Mouse (Mus musculus): ENCODE results near the gene Uckl1.
A peak's percentile ranks its signal among the peaks of the same experiment; 100 is the strongest.

The Uckl1 gene

DNA sequence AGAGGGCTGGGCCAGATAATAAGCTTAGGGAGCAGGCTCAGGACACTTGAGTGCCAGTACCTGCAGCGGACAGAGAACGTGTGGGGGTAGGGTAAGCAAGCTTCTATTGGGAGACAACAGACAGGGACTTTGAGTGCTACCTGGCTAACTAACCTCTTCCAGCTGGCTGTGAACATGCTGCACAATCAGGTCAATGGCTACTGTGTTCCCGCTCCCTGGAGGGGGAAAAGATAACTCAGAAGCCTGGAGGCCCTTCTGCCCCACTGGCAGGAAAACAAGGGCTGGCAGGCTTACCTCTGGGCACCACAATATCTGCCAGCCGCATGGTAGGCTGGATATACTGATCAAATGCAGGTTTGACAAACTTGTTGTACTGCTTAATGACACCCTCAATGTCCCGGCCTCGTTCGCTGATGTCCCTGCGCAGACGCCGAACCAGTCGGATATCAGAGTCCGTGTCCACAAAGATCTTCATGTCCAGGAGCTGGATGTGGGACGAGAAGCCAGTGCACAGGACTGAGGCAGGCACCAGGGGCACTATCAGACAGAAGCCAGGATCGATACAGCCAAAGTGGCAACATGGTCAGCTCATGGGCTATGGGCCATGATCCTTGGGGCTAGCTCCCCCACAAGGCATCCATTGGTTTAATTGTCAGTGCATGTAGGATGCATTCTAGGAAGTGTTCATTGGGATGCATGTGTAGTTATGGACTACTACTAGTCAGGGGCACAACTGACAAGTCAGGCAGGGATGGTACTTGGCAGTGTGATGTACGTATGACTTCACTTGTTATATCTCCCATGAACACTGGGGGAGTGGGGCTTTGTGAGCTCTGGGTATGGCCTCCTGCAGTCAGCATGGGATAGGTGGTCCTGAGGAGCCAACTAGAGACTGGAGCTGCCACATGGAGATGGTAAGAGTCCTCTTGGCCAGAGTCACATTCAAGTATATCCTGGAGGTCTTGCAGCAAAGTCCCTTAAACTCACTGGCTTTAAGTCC, 11.5 kb downstream of the Uckl1 start:
- DNase-seq (ENCODE audit: low spot score in 2 of 2), result peak; percentile 12 to 61

DNA sequence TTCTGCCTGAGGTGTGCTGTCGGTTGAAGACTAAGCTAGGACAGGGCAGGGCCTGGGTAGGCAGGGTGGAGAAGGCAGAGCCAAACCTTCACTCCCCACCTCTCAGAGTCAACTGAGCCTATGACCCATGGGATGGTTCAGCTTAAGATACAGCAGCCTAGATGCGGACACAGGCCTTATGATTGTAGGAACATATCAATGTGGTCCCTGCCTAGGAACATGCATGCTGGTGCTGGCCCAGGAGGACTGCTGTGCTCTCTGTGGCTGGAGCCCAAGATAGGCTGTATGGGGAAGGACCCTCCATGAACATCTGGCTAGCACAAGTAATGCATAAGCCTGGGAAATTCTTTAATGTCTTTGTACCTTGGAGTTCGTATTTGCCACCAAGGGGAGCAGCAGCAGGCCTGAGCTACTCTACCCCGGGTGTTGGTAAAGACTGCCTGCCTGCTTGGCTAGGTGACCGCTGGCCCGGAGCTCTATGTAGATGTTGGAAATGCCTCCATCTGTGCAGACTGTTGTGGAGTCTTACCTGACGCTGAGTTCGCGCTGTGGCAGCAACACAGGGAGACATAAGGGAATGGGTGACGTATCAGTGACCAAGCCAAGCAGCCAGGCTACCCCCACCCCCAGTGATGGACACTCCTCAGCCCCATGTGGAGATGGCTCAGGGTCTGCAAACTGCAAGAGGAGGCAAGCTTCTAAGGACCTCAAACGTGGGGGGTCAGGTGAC, 12.6 kb downstream of the Uckl1 start:
- DNase-seq (ENCODE audit: low spot score in 2 of 2), result peak in 1 of 2 experiments; percentile 57

DNA sequence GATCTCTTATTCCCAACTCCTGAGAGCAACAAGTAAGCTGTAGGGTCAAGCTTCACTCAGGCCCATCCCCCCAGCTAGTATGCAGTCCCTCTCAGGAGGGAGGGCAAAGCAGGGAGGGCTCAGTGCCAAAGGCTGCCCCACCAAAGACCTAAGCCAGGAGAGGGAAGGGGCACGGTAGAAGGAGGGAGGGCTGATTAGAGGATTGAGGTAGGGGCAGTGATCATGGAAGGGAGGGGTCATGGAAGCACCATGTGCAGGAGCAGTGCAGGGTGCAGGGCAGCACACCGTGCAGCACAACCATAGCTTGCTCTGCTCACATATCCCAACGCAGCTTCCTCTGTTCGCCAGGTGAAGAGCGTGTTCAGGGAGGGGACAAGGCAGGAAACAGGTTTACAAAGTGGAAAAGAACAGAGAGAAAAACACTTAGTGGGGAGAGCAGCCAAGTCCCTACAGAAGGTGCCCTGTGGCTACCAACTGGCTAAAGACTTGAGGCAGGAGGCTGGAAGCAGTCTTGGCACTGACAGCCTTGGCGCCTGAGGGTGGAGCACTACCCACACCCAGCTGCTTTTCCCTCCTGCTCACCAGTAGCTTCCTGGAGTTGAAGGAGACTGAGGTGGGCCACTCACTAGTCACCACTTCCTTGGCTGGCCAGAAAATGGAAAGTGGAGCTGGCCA, 13.6 kb downstream of the Uckl1 start:
- DNase-seq (ENCODE audit: low spot score in 2 of 2), result peak in 1 of 2 experiments; percentile 57

GRCm38 (mm10) chr2:181570375-181570774, 14.3 kb downstream of the Uckl1 start:
- DNase-seq (ENCODE audit: low spot score in 2 of 2), result peak in 1 of 2 experiments; percentile 60

DNA sequence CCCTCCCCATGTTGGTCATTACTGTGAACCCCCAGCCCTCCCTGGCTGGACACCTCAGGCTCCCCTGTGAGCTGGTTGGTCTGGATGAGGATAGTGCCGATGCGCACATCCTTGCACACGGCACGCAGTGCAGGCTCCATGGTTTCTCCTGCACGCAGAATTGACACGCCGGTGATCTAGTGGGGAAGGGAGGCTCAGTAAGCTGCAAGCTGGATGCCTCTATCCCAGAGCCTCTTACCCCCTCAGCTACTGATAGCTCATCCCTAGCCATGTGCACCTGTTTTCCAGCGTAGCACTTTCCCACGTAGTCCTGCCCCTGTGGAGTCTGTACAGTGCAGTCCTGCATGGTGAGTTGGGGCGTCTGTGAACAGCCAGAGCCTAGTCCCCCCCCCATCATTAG, 14.8 kb downstream of the Uckl1 start:
- no peak for DNase-seq (ENCODE audit: low spot score in 2 of 2)

GRCm38 (mm10) chr2:181568272-181569008, 16.3 kb downstream of the Uckl1 start:
- peak; percentile 64 to 85 for DNase-seq (ENCODE audit: low spot score in 2 of 2)

DNA sequence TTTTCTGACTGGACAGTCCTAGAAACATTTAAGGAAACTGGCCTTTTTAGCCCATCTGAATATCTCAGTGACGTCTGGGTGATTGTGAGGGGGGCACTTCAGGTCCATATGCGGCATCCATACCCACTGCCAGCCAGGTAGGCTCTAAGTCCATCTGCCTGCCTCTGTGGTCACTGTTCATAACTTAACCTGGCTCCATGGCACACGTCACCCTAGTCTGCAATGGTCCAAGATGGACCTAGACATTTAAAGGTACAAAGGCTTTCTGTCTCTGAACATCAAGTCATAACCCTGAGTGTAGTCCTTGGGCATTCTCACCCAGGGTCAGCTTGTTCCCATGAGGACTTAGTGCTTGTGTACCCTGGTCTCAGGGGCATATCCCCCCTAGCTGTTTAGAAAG, 17.4 kb downstream of the Uckl1 start:
- no peak for DNase-seq (ENCODE audit: low spot score in 2 of 2)

DNA sequence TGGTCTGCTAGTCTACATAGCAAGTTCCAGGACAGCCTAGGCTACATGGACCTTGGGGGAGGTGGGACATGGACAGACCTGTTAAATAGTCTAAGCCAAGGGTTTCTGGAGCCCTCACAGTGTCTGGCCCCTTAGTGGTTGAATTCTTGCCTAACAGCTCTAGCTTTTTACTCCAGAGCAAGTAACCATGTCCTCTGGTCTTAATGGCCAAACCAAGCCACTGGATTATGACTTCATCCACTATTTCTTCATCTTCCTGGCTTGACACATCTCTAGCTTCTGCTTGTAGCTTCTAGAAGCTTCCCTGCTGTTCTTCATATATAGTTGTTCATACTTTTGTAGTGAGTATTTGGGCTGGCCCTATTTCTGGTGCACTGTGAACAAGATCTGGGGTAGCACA, 30.9 kb downstream of the Uckl1 start:
- DNase-seq (ENCODE audit: low spot score in 2 of 2), result no peak

DNA sequence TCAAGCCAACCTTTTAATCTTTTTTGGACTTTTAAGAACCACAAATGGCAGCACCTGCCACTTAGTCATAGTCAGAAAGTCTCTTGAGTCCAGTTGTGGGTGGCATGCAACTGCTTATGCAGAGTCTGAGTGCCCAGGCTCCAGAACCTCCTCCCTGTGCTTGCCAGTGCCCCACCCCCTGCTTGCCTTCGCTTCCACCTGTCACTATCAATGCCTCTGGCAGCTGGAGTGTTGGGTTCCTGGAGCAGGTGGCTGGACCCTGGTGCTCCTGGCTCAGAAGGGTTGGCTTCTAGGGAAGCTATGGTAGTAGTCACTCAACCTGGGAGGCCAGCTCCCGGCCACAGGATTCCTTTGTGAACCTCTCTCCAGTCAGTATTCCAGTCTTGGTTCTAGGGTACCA, 34.5 kb downstream of the Uckl1 start:
- no peak for DNase-seq (ENCODE audit: low spot score in 2 of 2)

DNA sequence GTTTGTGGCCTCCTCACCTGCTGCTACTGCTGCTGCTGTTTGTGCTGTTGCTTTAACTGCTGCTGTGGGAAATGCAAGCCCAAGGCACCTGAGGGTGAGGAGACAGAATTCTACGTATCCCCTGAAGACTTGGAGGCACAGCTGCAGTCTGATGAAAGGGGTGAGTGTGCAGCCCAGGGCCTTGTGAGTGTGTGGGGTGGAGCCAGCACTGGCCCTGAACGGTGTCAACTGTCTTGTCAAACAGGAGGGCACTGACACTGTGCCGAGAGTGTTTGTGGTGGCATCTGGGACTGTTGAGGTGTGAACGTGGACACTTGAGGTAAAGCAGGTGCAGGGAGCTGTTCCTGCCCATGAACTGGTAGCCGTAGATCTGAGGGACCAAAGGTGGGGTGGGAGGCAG, 36.0 kb downstream of the Uckl1 start:
- no peak for DNase-seq (ENCODE audit: low spot score in 2 of 2)

DNA sequence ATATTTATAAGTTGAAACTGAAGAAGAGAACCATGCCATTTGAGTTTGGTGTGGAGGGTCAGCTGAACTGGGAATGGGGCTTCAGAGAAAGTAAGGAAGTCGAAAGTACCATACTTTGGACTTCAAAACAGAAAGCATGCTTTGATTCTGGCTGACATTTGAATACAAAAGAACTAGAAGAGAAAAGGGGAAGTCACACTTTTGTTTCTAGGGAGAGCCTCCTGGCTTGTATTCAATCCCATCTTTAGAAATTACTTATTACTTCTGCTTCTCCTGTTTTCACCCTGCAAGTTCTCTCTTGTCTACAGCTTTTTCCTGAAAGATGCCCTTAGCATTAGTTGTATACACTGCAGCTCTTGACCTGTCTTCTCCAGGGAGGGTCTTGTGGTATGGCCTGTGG, 36.5 kb downstream of the Uckl1 start:
- no peak for DNase-seq (ENCODE audit: low spot score in 2 of 2)

GRCm38 (mm10) chr2:181546142-181546541, 38.5 kb downstream of the Uckl1 start:
- no peak for DNase-seq (ENCODE audit: low spot score in 2 of 2)

DNA sequence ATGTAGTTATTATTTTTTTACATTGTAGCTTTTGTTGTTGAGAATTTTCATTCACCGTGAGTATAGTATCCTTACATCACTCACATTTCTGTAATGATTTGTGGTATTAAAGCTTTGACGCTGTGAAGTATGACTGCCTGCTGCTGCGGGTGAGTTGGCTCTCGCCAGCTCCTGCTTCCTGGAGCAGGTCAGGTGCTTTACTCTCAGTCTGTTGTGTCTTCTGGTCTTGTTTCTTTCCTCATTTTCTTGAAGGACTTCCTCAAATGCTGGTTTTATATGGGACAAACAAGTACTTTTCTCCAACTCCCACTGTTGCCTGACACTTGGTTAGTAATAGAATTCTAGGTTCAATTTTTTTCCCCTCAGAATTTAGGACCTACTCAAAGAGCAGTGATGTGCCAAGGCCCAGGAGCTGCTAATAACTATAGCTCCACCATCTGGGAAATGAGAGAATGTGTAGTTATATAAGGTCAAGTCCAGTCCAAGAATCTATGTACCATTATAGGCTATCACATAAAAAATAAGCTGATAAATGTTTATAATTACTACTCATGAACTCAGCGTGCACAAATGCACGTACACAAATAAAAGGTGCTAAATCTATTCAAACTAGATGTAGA, 42.8 kb downstream of the Uckl1 start:
- no peak for DNase-seq (ENCODE audit: low spot score in 2 of 2)

DNA sequence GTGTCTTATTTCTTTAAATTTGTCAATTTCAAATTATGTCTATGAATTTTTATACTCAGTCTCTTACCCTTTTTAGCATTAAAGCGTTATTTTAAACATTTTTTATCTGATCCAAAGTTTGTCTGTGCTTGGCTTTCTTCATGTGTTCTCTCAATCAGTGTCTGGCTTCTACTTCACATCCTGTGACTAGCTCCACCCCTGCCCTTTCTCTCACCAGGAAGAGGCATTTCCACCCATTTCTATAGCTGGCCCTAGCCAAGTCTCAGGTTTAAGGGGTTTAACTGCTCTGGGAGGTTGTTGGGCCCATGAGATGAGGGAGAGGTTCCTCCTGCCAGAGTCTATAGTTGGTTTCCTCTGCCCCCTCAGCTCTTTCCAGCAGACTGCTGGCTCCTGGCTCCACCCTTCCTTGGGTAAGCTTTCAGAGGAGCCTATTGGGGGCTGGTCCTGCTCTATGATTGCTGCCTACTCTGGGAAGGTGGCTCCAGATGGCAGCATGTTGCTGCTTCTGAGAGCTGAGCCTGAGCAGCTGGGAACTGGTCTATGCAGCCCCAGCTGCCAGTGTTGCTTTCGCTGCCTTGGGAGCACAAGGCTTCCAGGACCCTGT, 47.1 kb downstream of the Uckl1 start:
- no peak for DNase-seq (ENCODE audit: low spot score in 2 of 2)

GRCm38 (mm10) chr2:181536410-181536809, 48.3 kb downstream of the Uckl1 start:
- no peak for DNase-seq (ENCODE audit: low spot score in 2 of 2)

GRCm38 (mm10) chr2:181532589-181532988, 52.1 kb downstream of the Uckl1 start:
- DNase-seq (ENCODE audit: low spot score in 2 of 2), result no peak

DNA sequence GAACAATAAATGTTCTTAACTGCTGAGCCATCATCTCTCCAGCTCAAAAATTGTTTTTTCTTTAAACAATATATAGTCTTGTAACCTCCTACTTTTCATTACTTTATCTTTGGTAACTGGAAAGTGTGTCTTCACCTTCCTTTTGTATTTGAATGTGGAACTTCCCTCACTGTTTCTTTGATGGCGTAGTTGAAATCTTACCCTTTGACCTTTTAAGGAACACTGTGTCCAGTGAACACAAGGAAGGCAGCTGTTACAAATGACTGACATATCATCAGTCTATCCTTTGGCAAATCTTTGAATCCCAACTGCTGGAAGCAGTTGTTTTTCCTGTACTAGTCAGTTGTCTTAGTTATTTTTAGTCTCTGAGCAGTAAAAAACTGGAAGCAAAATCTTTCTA, 55.6 kb downstream of the Uckl1 start:
- DNase-seq (ENCODE audit: low spot score in 2 of 2), result no peak

GRCm38 (mm10) chr2:181525526-181525925, 59.2 kb downstream of the Uckl1 start:
- DNase-seq (ENCODE audit: low spot score in 2 of 2), result no peak

GRCm38 (mm10) chr2:181522811-181523210, 61.9 kb downstream of the Uckl1 start:
- DNase-seq (ENCODE audit: low spot score in 2 of 2), result peak; percentile 57 to 72

DNA sequence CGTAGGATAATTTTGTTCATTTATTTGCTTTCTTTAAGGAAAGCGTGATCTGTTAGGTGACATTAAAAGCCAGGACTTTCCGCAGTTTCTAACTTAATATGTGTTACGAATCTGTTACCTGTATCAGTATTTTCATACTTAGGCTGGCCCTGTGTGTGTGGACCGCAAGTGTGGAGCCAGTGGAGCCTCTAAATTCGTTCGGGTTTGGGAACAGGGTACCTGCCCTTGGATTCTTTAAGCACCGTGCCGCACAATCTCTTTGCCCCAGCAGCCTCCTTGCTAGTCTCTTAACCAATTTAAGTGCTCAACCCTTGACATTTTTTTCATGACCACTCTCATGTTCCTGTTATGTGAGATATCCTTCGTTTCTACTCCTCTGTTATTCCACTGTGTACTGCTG, 63.2 kb downstream of the Uckl1 start:
- no peak for DNase-seq (ENCODE audit: low spot score in 2 of 2)

- no peak for DNase-seq (ENCODE audit: low spot score in 2 of 2)
Observed at GRCm38 (mm10) chr2:181520936-181521227, 63.8 kb downstream of the Uckl1 start.

Measured in spleen, postnatal 4 days (tissue).